Mouse (Mus musculus): ENCODE results near the gene Mrpl43. TPM values are rescaled to one million over a fixed set of nuclear protein-coding genes. Genes with fewer than 3 reads are reported as not detected.
A peak's percentile ranks its signal among the peaks of the same experiment; 100 is the strongest.

Mrpl43 gene
- polyA plus RNA-seq (2015; fragmentation: Nextera tagmentation; extraction: Ambion mirVana) = 89.1 and 96.2 TPM in 2 replicates

DNA sequence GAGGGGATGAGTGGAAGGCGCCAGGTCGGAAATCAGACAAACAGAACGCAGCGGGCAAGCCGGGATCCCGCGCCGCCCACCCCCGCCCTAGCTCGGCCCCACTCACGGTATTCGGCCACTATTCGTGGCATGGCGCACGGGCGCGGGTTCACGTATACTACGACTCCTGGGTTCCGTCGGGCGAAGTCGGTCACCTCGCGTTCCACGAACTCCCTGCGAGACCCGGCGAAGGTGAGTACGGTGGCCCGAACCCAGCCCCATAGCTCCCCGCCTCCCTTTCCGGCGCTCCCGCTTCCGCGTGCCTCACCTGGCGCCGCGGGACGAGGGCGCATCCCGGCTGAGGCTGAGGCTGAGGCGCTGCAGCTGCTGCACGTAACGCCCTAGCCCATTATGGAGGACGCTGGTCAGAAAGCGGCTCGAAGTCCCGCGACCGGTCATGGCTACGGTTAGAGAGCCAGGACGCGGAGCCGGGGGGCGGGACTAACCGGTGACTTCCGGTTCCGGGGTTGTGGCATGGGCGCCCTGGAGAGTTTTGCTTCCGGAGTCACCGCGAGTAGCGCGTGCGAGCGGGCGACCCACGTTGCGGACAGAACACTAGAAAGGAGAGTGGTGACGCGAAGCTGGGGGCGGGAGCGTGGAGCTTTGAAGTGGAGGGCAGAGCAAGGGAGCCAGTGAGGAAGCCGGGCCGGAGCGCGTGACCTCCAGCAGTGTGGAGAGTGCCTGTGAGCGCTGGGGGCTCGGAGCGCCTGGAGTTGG lies at the start of gene Mrpl43:
TSS of gene Mrpl43 (minus strand) at position 486 of the 756 bp plus-strand sequence.
- Histone ChIP-seq H3K4me3 (replicated peaks) (peak within 1 kb of the TSS; percentile 93), H3K4me2 (peak within 1 kb of the TSS; percentile 96), H3K9me3 (replicated peaks) (no peaks in the 10 kb centered on the region), H3K36me3 (peaks cover 44% of the 10 kb centered on the region), H3K9ac (replicated peaks) (peak within 1 kb of the TSS; percentile 73), H3K27me3 (replicated peaks) (no peaks in the 10 kb centered on the region), H3K27ac (replicated peaks) (peak within 1 kb of the TSS; percentile 86), H3K4me1 (peaks cover 52% of the 10 kb centered on the region)
- peak; percentile 90 for ATAC-seq (ENCODE audit: low FRiP score)
- under 1% methylated on average over 82 of the region's 82 CpGs for WGBS

DNA sequence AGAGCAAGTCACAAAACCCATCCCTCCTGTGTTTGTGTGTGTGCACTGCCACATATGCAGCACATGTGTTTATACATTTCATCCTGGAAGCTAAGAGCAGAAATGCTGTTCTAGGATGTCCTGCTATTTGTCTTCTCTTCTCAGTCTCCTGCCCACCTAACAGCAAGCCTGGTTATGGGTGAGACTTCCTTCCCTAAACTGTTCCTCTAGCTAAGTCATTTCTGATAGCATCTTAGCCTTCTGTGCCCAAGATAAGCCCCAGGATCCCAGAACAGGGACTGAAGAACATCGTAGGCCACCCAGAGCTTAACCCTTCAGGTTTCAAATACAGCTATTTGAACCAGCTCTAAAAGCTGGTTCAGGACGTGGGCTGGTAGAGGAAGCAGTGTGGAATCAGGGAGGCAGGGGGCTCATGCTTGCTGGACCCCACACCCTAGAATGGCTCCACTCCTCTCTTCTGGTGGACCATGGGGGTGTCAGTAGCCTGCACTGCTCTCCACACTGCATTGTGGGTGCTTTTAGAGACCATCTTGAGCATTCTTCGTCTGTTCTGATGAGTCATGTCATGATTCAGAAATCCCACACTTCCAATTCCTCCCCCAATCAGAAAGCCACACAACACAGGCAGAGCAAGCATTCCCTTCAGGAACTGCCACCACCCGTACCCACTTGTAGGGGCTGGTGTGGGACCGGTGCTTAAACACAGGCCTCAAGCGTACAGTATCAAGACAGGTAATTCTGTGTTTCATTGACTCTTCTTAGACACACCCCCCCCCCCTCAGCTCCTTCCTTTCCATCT lies 48.8 kb upstream of the Mrpl43 start:
- no peak for ATAC-seq (ENCODE audit: low FRiP score)
- peaks cover 40% of the 10 kb centered on the region for H3K4me1 ChIP-seq
- no peak overlapping the region for H3K4me3 ChIP-seq (replicated peaks)
- no peaks in the 10 kb centered on the region for H3K27me3 ChIP-seq (replicated peaks)
- no peak overlapping the region for H3K27ac ChIP-seq (replicated peaks)
- WGBS = 89% methylated on average over 6 of the region's 6 CpGs
- H3K4me2 ChIP-seq = no peak overlapping the region
- H3K36me3 ChIP-seq = peaks cover 43% of the 10 kb centered on the region
- no peaks in the 10 kb centered on the region for H3K9me3 ChIP-seq (replicated peaks)
- no peak overlapping the region for H3K9ac ChIP-seq (replicated peaks)

DNA sequence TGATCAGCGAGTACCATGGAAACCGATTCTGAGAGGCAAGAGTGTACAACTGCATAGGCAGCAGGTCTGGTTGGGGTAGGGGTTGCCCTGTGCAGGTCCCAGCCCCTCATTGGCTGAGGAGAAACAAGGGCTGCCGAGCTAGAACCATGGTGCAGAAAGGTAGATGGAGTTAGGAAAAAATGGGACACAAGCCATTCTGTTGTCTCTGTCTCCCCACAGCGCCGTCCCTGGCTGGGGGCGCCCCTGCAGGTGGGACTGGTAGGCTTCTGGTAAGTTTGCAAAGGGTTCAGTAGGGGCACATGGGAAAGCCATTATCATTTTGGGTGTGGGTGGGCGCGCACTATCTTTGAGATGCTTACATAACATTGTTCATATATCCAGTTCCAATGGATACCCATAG lies 47.2 kb upstream of the Mrpl43 start:
- H3K27me3 ChIP-seq (replicated peaks) = no peaks in the 10 kb centered on the region
- no peaks in the 10 kb centered on the region for H3K9me3 ChIP-seq (replicated peaks)
- H3K4me3 ChIP-seq (replicated peaks) = no peak overlapping the region
- H3K4me1 ChIP-seq = peaks cover 48% of the 10 kb centered on the region
- no peak overlapping the region for H3K27ac ChIP-seq (replicated peaks)
- H3K9ac ChIP-seq (replicated peaks) = no peak overlapping the region
- peaks cover 48% of the 10 kb centered on the region for H3K36me3 ChIP-seq
- ATAC-seq (ENCODE audit: low FRiP score) = no peak
- 89% methylated on average over 8 of the region's 8 CpGs for WGBS
- H3K4me2 ChIP-seq = no peak overlapping the region

DNA sequence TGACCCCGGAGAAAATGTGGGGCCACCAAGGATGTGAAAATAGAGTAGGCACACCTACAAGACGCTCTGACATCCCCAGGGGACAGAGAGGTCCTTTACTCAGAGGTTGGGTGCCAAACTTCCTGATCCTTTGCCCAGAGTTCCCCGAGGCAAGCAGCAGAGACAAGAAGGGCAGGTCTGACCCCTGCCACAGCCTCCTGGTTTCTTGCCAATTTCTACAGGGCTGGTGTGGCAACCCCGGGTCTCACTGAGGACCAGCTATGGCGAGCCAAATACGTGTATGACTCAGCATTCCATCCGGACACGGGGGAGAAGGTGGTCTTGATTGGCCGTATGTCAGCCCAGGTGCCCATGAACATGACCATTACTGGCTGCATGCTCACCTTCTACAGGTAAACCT lies 43.3 kb upstream of the Mrpl43 start:
- Histone ChIP-seq H3K27me3 (replicated peaks) (peaks cover 13% of the 10 kb centered on the region), H3K9me3 (replicated peaks) (no peaks in the 10 kb centered on the region), H3K4me1 (peaks cover 52% of the 10 kb centered on the region), H3K27ac (replicated peaks) (no peak overlapping the region), H3K36me3 (peaks cover 42% of the 10 kb centered on the region), H3K4me2 (peak overlapping the region; percentile 90), H3K4me3 (replicated peaks) (peak overlapping the region; percentile 67; the same call in 1 of the 2 replicates), H3K9ac (replicated peaks) (peak overlapping the region; percentile 80; the same call in 1 of the 2 replicates)
- 79% methylated on average over 9 of the region's 9 CpGs for WGBS
- no peak for ATAC-seq (ENCODE audit: low FRiP score)

DNA sequence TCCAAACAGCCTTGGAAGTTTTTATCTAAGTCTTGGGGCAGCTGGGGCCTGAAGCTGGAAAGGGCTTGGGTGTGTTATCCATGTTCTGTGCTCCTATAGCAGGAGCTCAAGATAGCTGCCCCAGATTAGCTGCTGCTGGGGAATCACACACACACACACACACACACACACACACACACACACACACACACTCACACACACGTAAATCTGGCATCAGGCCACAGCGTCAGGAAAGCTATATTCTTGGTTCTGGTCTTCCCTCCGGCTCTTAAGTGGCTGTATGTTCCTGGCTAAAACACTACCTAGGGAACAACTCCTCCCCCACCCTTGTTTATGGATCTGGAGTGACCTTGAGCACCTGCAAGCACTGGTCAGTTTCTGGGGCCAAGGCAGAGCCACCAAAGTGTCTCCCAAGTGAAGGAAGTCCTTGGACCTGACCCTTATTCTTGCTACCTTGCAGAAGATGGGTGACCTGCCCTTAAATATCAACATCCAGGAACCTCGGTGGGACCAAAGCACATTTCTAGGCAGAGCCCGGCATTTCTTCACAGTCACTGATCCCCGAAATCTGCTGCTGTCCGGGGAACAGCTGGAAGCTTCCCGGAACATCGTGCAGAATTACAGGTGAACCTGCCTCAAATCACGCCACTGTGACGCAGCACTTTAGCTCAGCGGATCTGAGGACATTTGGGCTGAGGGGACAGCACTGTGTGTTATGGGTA lies 42.6 kb upstream of the Mrpl43 start:
- no peak for ATAC-seq (ENCODE audit: low FRiP score)
- Histone ChIP-seq H3K36me3 (peaks cover 37% of the 10 kb centered on the region), H3K27me3 (replicated peaks) (peaks cover 17% of the 10 kb centered on the region), H3K27ac (replicated peaks) (peak overlapping the region; percentile 96), H3K9ac (replicated peaks) (peak overlapping the region; percentile 80), H3K9me3 (replicated peaks) (no peaks in the 10 kb centered on the region), H3K4me2 (peak overlapping the region; percentile 90), H3K4me1 (peaks cover 52% of the 10 kb centered on the region), H3K4me3 (replicated peaks) (peak overlapping the region; percentile 67)
- 76% methylated on average over 12 of the region's 12 CpGs for WGBS

DNA sequence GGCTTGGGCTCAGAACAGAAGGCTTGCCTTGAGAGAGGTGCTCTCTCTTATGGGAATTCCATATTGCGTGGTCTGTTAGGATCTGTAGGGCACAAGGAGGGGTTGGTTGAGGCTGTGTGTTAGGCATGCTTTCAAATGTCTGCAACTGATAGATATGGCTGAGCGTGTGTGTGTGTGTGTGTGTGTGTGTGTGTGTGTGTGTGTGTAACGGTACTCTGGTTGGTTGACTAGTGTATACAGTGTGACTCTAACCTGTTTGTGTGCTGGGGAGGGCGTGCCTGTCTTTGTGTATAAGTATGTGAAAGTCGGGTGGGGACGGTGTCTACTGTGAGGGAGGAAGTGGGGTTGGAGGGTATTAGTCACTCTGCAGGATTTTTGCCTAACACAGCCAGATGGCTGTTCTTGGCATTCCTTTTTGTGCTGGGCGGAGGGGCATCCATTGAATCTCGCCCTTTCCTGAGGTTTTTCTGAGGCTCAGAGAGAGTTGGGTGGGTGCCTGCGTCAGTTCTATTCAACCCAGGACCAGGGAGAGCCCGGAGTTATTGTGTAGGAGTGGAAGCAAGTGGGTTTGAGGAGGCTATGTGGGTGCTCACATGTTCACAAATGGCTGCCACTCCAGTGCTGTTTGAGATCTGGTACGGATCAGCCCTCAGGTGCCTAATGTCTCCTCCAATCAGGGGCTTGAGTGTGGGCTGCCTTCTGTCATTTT lies 41.8 kb upstream of the Mrpl43 start:
- peaks cover 17% of the 10 kb centered on the region for H3K27me3 ChIP-seq (replicated peaks)
- peaks cover 52% of the 10 kb centered on the region for H3K4me1 ChIP-seq
- peak; percentile 50 for ATAC-seq (ENCODE audit: low FRiP score)
- WGBS = 25% methylated on average over 11 of the region's 11 CpGs
- peak overlapping the region; percentile 90 for H3K4me2 ChIP-seq
- no peaks in the 10 kb centered on the region for H3K9me3 ChIP-seq (replicated peaks)
- H3K4me3 ChIP-seq (replicated peaks) = peak overlapping the region; percentile 67
- peak overlapping the region; percentile 80 for H3K9ac ChIP-seq (replicated peaks)
- H3K36me3 ChIP-seq = peaks cover 31% of the 10 kb centered on the region
- H3K27ac ChIP-seq (replicated peaks) = peak overlapping the region; percentile 96

DNA sequence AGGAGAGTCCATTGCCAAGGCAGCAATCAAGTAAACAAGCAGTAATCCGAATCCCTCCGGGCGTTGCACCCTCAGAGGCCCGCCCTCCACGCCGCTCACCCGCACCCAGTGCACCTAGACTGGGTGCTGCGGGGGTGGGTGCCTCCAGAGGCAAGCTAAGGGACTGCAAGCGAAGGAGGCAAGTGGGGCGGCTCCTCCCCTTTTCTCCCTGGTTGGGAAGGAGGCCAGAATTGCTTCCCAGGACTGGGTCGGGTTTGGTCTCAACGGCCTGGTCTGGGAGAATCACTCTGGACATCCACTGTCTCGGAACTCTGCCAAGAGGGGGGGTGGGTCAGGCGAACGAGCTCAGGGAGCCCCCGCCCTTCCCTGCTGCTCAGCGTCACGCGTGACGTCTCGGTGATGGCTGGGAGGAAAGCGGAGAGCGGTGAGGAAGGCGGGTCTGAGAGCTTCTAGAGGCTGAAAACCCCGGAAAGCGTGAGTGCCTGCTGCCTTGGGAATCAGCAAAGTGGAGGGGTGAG lies 41.2 kb upstream of the Mrpl43 start, which contains the start of gene Sfxn3:
TSS of gene Sfxn3 (plus strand) at position 87 of the 518 bp plus-strand sequence.
- Histone ChIP-seq H3K4me3 (replicated peaks) (peak within 1 kb of the TSS; percentile 67), H3K27ac (replicated peaks) (peak within 1 kb of the TSS; percentile 96), H3K9ac (replicated peaks) (peak within 1 kb of the TSS; percentile 80), H3K9me3 (replicated peaks) (no peaks in the 10 kb centered on the region), H3K27me3 (replicated peaks) (peaks cover 17% of the 10 kb centered on the region), H3K36me3 (peaks cover 25% of the 10 kb centered on the region), H3K4me1 (peaks cover 52% of the 10 kb centered on the region), H3K4me2 (peak within 1 kb of the TSS; percentile 90)
- peak; percentile 86 for ATAC-seq (ENCODE audit: low FRiP score)
- under 1% methylated on average over 26 of the region's 26 CpGs for WGBS

DNA sequence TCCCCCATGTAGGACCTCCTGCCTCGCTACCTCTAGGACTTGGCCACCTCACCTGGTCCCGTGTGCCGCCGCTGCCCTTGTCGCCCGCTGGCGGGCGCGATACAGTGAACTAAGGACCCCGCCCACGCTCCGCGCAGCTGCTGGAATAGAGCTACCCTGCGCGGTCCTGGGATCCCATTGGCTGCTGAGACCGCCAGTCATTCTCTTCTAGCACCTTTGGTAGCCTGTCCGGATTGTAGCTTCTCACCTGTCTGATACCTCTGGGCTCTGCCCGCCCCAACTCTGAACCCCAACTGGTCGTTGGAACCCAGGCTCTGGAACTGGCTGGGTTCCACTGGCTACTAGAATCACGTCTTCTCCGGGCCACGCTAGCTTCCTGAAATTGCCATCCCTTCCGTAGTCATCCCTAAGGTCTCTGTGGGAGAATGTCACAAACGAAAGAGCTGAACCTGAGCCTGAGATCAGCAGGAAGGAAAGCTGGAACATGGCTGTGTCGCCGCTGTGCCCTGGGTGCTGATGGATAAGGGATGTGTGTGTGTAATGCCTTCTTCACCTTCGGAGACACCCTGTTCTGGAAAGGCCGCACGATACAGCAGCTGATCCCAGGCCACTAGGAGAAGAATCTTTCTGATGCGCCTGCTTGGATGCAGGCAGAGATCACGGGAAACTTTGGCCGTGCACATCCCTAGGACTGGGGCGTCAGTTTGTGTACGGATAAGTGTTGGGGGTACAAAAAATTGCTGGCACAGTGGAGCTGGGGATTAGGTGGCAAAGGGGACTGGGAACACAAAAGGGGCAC lies 40.5 kb upstream of the Mrpl43 start:
- Histone ChIP-seq H3K4me1 (peaks cover 52% of the 10 kb centered on the region), H3K36me3 (peaks cover 18% of the 10 kb centered on the region), H3K4me3 (replicated peaks) (peak overlapping the region; percentile 67), H3K9me3 (replicated peaks) (no peaks in the 10 kb centered on the region), H3K27me3 (replicated peaks) (peaks cover 17% of the 10 kb centered on the region), H3K4me2 (peak overlapping the region; percentile 90), H3K27ac (replicated peaks) (peak overlapping the region; percentile 96), H3K9ac (replicated peaks) (peak overlapping the region; percentile 80)
- ATAC-seq (ENCODE audit: low FRiP score) = peak; percentile 72
- 3% methylated on average over 34 of the region's 34 CpGs for WGBS

DNA sequence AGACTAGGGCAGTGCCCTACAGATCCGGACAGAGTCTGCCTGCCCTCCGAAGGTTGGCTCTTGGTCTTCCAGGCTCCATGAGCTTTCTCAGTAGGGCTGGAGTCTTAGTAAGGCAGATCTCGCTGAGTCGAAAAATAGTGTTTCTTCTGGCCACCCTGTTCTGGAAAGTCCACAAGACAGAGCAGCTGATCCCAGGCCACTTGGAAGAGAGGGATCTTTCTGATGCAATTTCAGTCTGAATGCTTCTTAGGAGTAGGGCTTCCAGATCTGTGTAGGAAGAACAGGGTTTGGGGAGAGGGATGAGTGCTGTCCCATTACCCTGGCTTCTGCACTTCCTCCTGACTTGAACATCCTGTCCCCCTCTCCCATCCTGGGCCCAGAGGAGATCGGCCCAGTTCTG lies 39.4 kb upstream of the Mrpl43 start, which contains the start of gene Pdzd7:
TSS of gene Pdzd7 (minus strand) at position 67 of the 400 bp plus-strand sequence.
- H3K4me3 ChIP-seq (replicated peaks) = peak within 1 kb of the TSS; percentile 67
- WGBS = 72% methylated on average over 5 of the region's 5 CpGs
- H3K4me2 ChIP-seq = peak within 1 kb of the TSS; percentile 90
- H3K36me3 ChIP-seq = peaks cover 8% of the 10 kb centered on the region; the same call in 1 of the 2 replicates
- no peaks in the 10 kb centered on the region for H3K9me3 ChIP-seq (replicated peaks)
- peak within 1 kb of the TSS; percentile 80 for H3K9ac ChIP-seq (replicated peaks)
- peak within 1 kb of the TSS; percentile 96 for H3K27ac ChIP-seq (replicated peaks)
- H3K27me3 ChIP-seq (replicated peaks) = peaks cover 17% of the 10 kb centered on the region
- ATAC-seq (ENCODE audit: low FRiP score) = no peak
- peaks cover 47% of the 10 kb centered on the region for H3K4me1 ChIP-seq

DNA sequence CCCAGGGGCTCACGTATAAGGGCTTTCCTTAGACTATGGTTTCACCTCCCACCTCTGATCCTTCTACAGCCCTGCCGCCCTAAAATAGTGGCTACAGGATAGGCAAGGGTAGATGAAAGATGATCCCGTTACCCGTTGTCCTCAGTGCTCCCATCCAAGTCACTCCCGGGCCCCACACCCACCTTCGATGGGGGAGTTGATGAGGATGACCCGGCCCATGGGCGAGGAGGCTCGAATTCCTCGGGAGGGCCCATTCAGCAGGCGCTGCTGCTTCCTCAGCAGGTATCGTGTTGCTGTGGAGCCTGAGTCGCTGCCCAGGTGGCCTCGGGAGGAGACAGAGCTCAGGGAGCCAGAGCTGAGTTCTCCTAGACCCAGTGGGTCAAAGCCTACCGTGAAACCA lies 39.0 kb upstream of the Mrpl43 start:
- peaks cover 44% of the 10 kb centered on the region for H3K4me1 ChIP-seq
- no peak overlapping the region for H3K27ac ChIP-seq (replicated peaks)
- H3K36me3 ChIP-seq = peaks cover 5% of the 10 kb centered on the region; the same call in 1 of the 2 replicates
- H3K27me3 ChIP-seq (replicated peaks) = peaks cover 20% of the 10 kb centered on the region
- no peak overlapping the region for H3K9ac ChIP-seq (replicated peaks)
- no peak overlapping the region for H3K4me3 ChIP-seq (replicated peaks)
- 49% methylated on average over 15 of the region's 15 CpGs for WGBS
- H3K4me2 ChIP-seq = 0 out of 2 replicates have a peak overlapping the region, but pooled peaks have one; percentile 15
- ATAC-seq (ENCODE audit: low FRiP score) = no peak
- H3K9me3 ChIP-seq (replicated peaks) = no peaks in the 10 kb centered on the region

Data from neural tube, embryonic 15.5 days (tissue).